Mouse (Mus musculus) kidney, adult 2 months (tissue): Measurements from ENCODE around the gene Hid1.

Experiments
- CTCF ChIP-seq: fragments of 200-500 bp; conservative IDR thresholded peaks from 2 replicates; pipeline ENCODE4 v1.5.1; 2011; ENCODE audit warnings: low read depth, mild to moderate bottlenecking, control low read depth, low read length, moderate library complexity, mixed read lengths; ENCODE audit not compliant: insufficient read depth, insufficient read length
- POLR2A ChIP-seq: fragments of 200-500 bp; IDR thresholded peaks from one replicate; pipeline ENCODE4 v1.6.1; 2011; ENCODE audit warnings: low read depth, low read length, control low read depth

DNA sequence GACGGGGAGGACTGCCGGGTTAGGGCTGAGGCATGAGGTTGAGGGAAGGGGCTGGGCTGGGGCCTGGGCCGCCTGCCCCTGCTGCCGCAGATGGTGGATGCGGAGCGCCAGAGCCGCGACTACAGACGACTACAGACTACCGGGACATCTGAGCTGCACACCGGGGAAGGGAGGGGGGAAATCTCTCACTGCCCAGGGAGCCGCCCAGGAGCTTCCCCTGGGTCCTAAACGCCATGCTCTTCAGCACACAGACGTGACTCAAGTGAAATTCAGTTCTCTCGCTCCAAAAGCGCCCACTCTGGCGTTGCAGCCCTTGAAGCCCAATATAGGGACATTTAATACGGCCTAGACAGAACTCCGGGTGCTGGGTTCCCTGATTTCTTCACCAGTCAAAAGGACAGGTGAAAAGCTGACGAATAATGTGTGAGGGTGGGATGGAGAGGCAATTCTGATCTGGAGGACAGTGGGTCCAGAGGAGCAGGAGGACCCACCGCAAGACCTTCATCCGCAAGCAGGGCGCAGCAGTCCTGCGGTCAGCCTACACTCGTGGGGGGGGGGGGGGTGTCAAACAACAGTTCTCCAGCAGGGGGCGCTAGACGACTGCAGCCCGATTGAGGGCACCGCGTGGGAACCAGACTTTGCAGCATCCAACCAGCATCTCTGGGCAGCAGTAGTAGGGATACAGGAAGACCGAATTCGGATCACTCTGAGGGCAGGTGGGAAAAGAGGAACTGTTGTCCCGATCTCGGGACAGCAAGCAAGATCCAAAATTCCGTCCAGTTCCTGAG lies 45.5 kb downstream of the Hid1 start, which contains the start of gene Ush1g:
- TF ChIP-seq CTCF (peak; percentile 77), POLR2A (no peak)
